Mouse (Mus musculus) CH12.LX (cell line): ENCODE results near the gene Atp5h.

Experiments
- CTCF ChIP-seq, 2 experiments: IDR thresholded peaks in 1 of 2; conservative IDR thresholded peaks in 1 of 2; 2 replicates each; pipeline ENCODE4 v1.5.1; 2011 to 2012; ENCODE audit warnings: low read depth in 2 of 2, low read length in 2 of 2, improper control_type of control experiment in 1 of 2, inconsistent platforms in 1 of 2, mild to moderate bottlenecking in 1 of 2, moderate library complexity in 1 of 2
- E2F4 ChIP-seq: IDR thresholded peaks from 2 replicates; pipeline ENCODE4 v1.6.1; 2011; ENCODE audit warnings: low read depth, low read length, improper control_type of control experiment; ENCODE audit not compliant: insufficient replicate concordance
- EP300 ChIP-seq: IDR thresholded peaks from 2 replicates; pipeline ENCODE4 v1.6.1; 2011; ENCODE audit warnings: low read length, improper control_type of control experiment
- POLR2A ChIP-seq: IDR thresholded peaks from 2 replicates; pipeline ENCODE4 v1.6.1; 2011; ENCODE audit warnings: low read depth, mild to moderate bottlenecking, improper control_type of control experiment, low read length
- RAD21 ChIP-seq: IDR thresholded peaks from 2 replicates; pipeline ENCODE4 v1.6.1; 2011; ENCODE audit warnings: low read depth, mild to moderate bottlenecking, low read length, improper control_type of control experiment, moderate library complexity

DNA sequence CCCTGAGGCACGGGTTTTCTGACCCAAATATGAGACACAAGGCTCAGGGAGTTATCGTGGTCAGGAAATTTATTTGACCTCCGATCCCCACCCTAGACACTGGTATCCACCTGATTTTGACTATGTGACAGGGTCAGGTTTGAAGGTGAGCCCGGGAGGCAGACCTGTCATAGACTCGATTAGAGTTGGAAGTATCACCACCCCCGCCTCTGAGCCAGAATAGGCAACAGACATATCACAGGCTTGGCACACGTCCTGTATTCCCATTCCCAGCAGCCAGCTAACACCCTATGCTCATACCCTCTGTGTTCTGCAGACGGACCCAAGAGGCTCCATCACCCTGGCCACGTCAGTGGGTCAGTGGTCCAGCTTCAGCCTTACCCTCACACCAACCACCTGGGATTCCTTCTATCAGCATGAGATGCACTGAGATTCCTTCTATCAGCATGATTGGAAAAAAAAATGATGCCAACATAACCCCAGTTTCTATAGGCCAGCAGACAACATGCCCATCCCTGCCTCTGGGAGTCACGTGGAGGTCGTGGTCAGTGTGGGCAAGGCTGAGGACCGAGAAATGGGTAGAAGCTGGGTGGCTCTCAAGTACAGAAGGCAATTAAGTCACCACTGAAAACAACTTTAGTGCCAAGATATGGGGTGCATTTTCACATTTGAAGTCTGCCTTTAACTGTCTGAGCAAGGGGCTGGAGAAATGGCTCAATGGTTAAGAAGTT, 44.9 kb downstream of the Atp5h start:
- TF ChIP-seq EP300 (no peak), CTCF (conservative IDR thresholded peaks at IDR 0.05 in 1 of 2, IDR thresholded peaks at IDR 0.05 in 1 of 2; ENCODE audit: low read depth in 2 of 2, low read length in 2 of 2) (no peak), POLR2A (no peak), E2F4 (no peak), RAD21 (no peak)
